Mouse (Mus musculus): Measurements from ENCODE around the gene Nkain2.

- TF ChIP-seq CTCF (IDR thresholded peaks at IDR 0.05; ENCODE audit: extremely low read depth, insufficient read depth, low read length) (no peak), POLR2A (IDR thresholded peaks at IDR 0.05; ENCODE audit: extremely low read depth, insufficient read depth, low read length) (no peak)
These were observed 646.9 kb downstream of the Nkain2 start for GRCm38 (mm10) chr10:32243266-32243882.

Measured in cortical plate, adult 2 months (tissue).